Mouse (Mus musculus) midbrain, embryonic 11.5 days (tissue): Measurements from ENCODE around the gene Ntn4. TPM values are rescaled to one million over a fixed set of nuclear protein-coding genes. Genes with fewer than 3 reads are reported as not detected.

ENCODE experiments used
- ATAC-seq: fragments of 200-750 bp; cut with Nextera tagmentation; 2 replicates; pipeline ENCODE4 v1.8.0; 2017; ENCODE audit warnings: moderate TSS enrichment, moderate library complexity; ENCODE audit not compliant: low FRiP score
- DNase-seq: peaks from one replicate; pipeline ENCODE4 v3.0.0; 2015; ENCODE audit warnings: low spot score; ENCODE audit errors: missing footprints
- H3K27ac ChIP-seq: fragments of 300-500 bp; sonication (generic); 2 replicates; pipeline ENCODE4 v1.5.1; 2014; ENCODE audit warnings: low read depth, low read length
- H3K27me3 ChIP-seq: fragments of 300-500 bp; sonication (generic); 2 replicates; pipeline ENCODE4 v1.6.1; 2014; ENCODE audit warnings: mild to moderate bottlenecking, low read length, moderate library complexity, mixed read lengths; ENCODE audit not compliant: control insufficient read depth, insufficient read depth
- H3K36me3 ChIP-seq: fragments of 300-500 bp; sonication (generic); 2 replicates; pipeline ENCODE4 v1.6.1; 2014; ENCODE audit warnings: mild to moderate bottlenecking, low read length, moderate library complexity, mixed read lengths; ENCODE audit not compliant: control insufficient read depth, insufficient read depth
- H3K4me1 ChIP-seq: fragments of 300-500 bp; sonication (generic); 2 replicates; pipeline ENCODE4 v1.6.1; 2014; ENCODE audit warnings: low read length; ENCODE audit not compliant: control insufficient read depth, insufficient read depth
- H3K4me2 ChIP-seq: fragments of 300-500 bp; sonication (generic); 2 replicates; pipeline ENCODE4 v1.6.1; 2014; ENCODE audit warnings: mild to moderate bottlenecking, moderate library complexity
- H3K4me3 ChIP-seq: fragments of 300-500 bp; sonication (generic); 2 replicates; pipeline ENCODE4 v1.5.1; 2014; ENCODE audit warnings: low read depth, low read length
- H3K9ac ChIP-seq: fragments of 300-500 bp; sonication (generic); 2 replicates; pipeline ENCODE4 v1.6.1; 2014; ENCODE audit warnings: low read length
- H3K9me3 ChIP-seq: fragments of 300-500 bp; sonication (generic); 2 replicates; pipeline ENCODE4 v1.6.1; 2016; ENCODE audit warnings: low read length; ENCODE audit not compliant: control insufficient read depth
- WGBS: fragments of 180-500 bp; shearing (Covaris S2); extraction: QIAGEN DNeasy Blood & Tissue Kit; methylation state at CpG from one replicate; pipeline ENCODE4 v1.1.7; 2014; 5-methylcytosine and 5-hydroxymethylcytosine counted together
- polyA plus RNA-seq: library from polyadenylated mRNA; unstranded; fragments of >200 nt; fragmentation: Nextera tagmentation; extraction: Ambion mirVana; gene quantifications from 2 replicates; pipeline ENCODE4 v1.2.1, GENCODE M21; 2014

The Ntn4 gene
- polyA plus RNA-seq, 1 experiment from 2014 or later = 1.8 TPM

- Histone ChIP-seq H3K4me2 (no peak overlapping the region), H3K27me3 (no peaks in the 10 kb centered on the region), H3K36me3 (no peaks in the 10 kb centered on the region), H3K27ac (no peak overlapping the region), H3K4me3 (no peak overlapping the region), H3K9me3 (no peaks in the 10 kb centered on the region), H3K4me1 (no peaks in the 10 kb centered on the region), H3K9ac (no peak overlapping the region)
- WGBS = 94% methylated on average over 7 of the region's 7 CpGs
- ATAC-seq (no peak), DNase-seq (peak; percentile 66)
Measured at GRCm38 (mm10) chr10:93609236-93609635, 31.2 kb upstream of the Ntn4 start.

DNA sequence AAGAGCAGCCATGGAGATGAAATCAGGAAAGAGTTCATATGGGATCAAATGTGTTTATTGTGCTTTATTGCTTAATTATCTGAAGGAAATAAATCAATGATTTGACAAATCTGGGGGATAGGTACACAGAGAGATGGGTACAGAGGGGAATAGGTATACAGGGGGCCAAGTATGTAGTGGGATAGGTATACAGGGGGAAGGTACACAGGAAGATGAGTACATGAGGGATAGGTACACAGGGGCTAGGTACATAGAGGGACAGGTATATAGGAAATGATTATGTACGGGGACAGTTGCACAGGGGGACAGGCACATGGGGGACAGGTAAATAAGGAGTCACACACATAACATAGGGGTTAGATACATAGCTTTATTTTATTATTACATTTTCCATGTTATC lies 29.6 kb upstream of the Ntn4 start:
- Histone ChIP-seq H3K9ac (no peak overlapping the region), H3K4me2 (no peak overlapping the region), H3K36me3 (no peaks in the 10 kb centered on the region), H3K27me3 (no peaks in the 10 kb centered on the region), H3K4me3 (no peak overlapping the region), H3K9me3 (no peaks in the 10 kb centered on the region), H3K27ac (no peak overlapping the region), H3K4me1 (no peaks in the 10 kb centered on the region)
- 92% methylated on average over 1 of the region's 1 CpGs for WGBS
- no peak for ATAC-seq
- DNase-seq = peak; percentile 56

- no peaks in the 10 kb centered on the region for H3K36me3 ChIP-seq
- H3K4me1 ChIP-seq = no peaks in the 10 kb centered on the region
- 50% methylated on average over 18 of the region's 18 CpGs for WGBS
- ATAC-seq (no peak), DNase-seq (peak; percentile 92)
- no peaks in the 10 kb centered on the region for H3K9me3 ChIP-seq
- H3K9ac ChIP-seq = no peak overlapping the region
- no peaks in the 10 kb centered on the region for H3K27me3 ChIP-seq
- no peak overlapping the region for H3K4me2 ChIP-seq
- no peak overlapping the region for H3K27ac ChIP-seq
- no peak overlapping the region for H3K4me3 ChIP-seq
Measured at GRCm38 (mm10) chr10:93611419-93612007, 29.0 kb upstream of the Ntn4 start.

GRCm38 (mm10) chr10:93614850-93615249 lies 25.6 kb upstream of the Ntn4 start:
- no peak for ATAC-seq
- no peaks in the 10 kb centered on the region for H3K36me3 ChIP-seq
- no peaks in the 10 kb centered on the region for H3K9me3 ChIP-seq
- DNase-seq = peak; percentile 47
- no peak overlapping the region for H3K4me2 ChIP-seq
- no peak overlapping the region for H3K27ac ChIP-seq
- H3K4me1 ChIP-seq = no peaks in the 10 kb centered on the region
- WGBS = 83% methylated on average over 8 of the region's 8 CpGs
- H3K27me3 ChIP-seq = no peaks in the 10 kb centered on the region
- no peak overlapping the region for H3K9ac ChIP-seq
- H3K4me3 ChIP-seq = no peak overlapping the region

DNA sequence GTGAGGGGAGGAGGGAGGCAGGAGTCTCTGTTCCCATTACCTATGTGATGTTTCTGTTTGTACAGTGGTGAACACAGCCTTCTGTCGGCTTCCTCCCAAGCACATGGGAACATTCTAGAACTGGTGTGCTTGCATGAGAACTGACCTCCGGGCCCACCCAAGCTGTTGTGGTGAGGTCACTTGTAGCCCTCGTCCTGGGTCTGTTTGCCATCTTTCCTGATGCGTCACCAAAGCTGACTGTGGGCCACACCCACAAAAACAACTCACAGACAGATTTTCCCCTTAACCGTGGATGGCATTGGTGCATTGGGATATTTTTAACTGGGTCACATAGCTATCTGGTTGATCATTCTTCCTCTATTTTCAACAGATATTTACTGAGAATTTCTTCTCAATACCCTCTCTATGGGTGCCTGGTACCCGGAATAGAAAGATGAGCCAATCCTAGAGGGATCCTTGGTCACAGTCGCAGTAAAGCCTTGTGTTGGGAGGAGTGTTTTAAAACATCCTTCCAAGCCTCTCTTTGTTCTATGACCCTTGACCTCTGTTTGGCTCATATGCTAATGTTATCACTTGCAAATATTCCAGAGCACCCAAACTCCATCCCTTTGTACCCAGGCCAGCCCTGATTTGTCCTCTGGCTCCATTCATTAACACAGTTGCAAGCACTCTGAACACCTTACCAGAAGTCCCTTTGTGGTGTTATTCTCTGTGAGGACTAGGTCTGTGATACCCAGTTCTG lies 19.9 kb upstream of the Ntn4 start:
- Histone ChIP-seq H3K9me3 (no peaks in the 10 kb centered on the region), H3K4me1 (no peaks in the 10 kb centered on the region), H3K4me2 (no peak overlapping the region), H3K9ac (no peak overlapping the region), H3K36me3 (no peaks in the 10 kb centered on the region), H3K27ac (no peak overlapping the region), H3K4me3 (no peak overlapping the region), H3K27me3 (no peaks in the 10 kb centered on the region)
- no peak for ATAC-seq
- DNase-seq = peak; percentile 69
- WGBS = 71% methylated on average over 7 of the region's 7 CpGs

DNA sequence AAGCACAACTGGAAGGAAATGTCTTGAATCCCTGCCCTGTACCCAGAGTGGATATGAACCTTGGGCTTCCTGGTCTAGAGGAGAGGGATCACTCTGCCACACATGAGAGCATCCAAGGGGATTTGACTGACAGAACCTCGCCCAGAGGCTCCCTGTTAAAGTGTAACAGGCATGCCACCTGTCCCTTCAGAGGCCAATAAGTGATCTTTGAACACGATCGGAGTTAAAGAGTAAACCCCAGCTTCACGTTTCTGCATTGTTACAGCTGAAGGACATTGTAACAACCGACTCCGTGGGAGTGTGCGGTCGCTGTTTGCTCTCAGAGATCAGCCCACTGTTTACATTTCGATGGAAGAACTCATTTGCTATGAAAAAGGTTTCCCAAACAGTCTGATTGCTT lies 16.8 kb upstream of the Ntn4 start:
- Histone ChIP-seq H3K27me3 (no peaks in the 10 kb centered on the region), H3K4me2 (no peak overlapping the region), H3K36me3 (no peaks in the 10 kb centered on the region), H3K9me3 (no peaks in the 10 kb centered on the region), H3K27ac (no peak overlapping the region), H3K4me3 (no peak overlapping the region), H3K4me1 (no peaks in the 10 kb centered on the region), H3K9ac (no peak overlapping the region)
- DNase-seq (peak; percentile 61), ATAC-seq (no peak)
- 72% methylated on average over 9 of the region's 9 CpGs for WGBS

DNA sequence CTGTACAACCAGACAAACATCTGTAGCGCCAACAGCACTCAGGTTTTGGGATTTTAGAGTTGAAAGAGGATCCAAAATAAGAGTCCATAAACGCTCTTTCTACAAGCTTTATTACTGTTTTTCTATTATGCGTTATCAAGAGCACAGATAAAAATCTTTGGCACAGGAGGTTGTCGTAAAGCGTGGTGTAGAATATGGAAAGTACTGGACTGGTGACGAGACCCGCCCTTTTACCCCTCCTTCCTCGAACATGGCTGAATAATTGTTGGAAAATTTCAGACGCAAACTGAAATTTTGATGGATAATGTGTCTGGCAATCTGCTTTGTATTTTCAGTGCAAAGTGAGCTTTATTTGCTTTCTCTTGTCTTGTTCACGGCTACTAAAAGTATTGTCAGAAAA lies 16.3 kb upstream of the Ntn4 start:
- no peak overlapping the region for H3K27ac ChIP-seq
- DNase-seq (no peak), ATAC-seq (no peak)
- no peak overlapping the region for H3K4me2 ChIP-seq
- no peak overlapping the region for H3K4me3 ChIP-seq
- no peaks in the 10 kb centered on the region for H3K9me3 ChIP-seq
- no peaks in the 10 kb centered on the region for H3K27me3 ChIP-seq
- H3K36me3 ChIP-seq = no peaks in the 10 kb centered on the region
- H3K9ac ChIP-seq = no peak overlapping the region
- WGBS = 88% methylated on average over 10 of the region's 10 CpGs
- H3K4me1 ChIP-seq = no peaks in the 10 kb centered on the region

- no peak for ATAC-seq
- no peak overlapping the region for H3K27ac ChIP-seq
- no peak overlapping the region for H3K4me3 ChIP-seq
- H3K4me1 ChIP-seq = no peaks in the 10 kb centered on the region
- H3K36me3 ChIP-seq = no peaks in the 10 kb centered on the region
- no peaks in the 10 kb centered on the region for H3K27me3 ChIP-seq
- no peak overlapping the region for H3K9ac ChIP-seq
- H3K4me2 ChIP-seq = no peak overlapping the region
- H3K9me3 ChIP-seq = no peaks in the 10 kb centered on the region
- WGBS = 91% methylated on average over 5 of the region's 5 CpGs
- DNase-seq = peak; percentile 21
Measured at GRCm38 (mm10) chr10:93630310-93630709, 10.2 kb upstream of the Ntn4 start.

DNA sequence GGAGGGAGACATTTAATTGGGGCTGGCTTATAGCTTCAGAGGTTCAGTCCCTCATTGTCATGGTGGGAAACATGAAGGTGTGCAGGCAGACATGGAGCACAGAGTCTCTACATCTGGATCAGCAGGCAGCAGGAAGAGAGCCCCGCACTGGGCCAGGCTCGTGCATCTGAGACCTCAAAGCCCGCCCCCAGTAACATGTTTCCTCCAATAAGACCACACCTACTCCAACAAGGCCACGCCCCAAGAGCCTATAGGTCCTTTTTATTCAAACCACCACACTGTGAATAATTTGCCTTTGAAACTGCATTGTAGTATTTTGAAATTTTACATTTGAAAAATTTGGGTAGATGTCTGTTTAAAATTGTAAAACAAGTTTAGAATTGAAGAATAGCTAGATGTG lies 8.4 kb upstream of the Ntn4 start:
- Histone ChIP-seq H3K27me3 (no peaks in the 10 kb centered on the region), H3K9me3 (no peaks in the 10 kb centered on the region), H3K4me1 (no peaks in the 10 kb centered on the region), H3K4me2 (no peak overlapping the region), H3K9ac (no peak overlapping the region), H3K27ac (no peak overlapping the region), H3K36me3 (no peaks in the 10 kb centered on the region), H3K4me3 (no peak overlapping the region)
- 65% methylated on average over 4 of the region's 4 CpGs for WGBS
- DNase-seq = no peak
- no peak for ATAC-seq
